Mouse (Mus musculus) liver, embryonic 11.5 days (tissue): ENCODE data around the gene Abcc10. TPM values are rescaled to one million over a fixed set of nuclear protein-coding genes. Genes with fewer than 3 reads are reported as not detected.

Source experiments
- ATAC-seq: fragments of 200-750 bp; cut with Nextera tagmentation; replicated peaks from 2 replicates; pipeline ENCODE4 v1.8.0; 2017; ENCODE audit warnings: moderate number of reproducible peaks, mild to moderate bottlenecking, moderate TSS enrichment, moderate library complexity; ENCODE audit not compliant: low FRiP score
- DNase-seq: peaks from one replicate; pipeline ENCODE4 v3.0.0-alpha.2; 2017; ENCODE audit warnings: low spot score
- H3K27ac ChIP-seq: fragments of 300-500 bp; sonication (generic); 2 replicates; pipeline ENCODE4 v1.5.1; 2014; ENCODE audit warnings: mild to moderate bottlenecking, low read depth, low read length, control low read depth
- H3K27me3 ChIP-seq: fragments of 300-500 bp; sonication (generic); replicated peaks from 2 replicates; pipeline ENCODE4 v1.6.1; 2014; ENCODE audit warnings: low read length, mixed read lengths; ENCODE audit not compliant: control insufficient read depth, insufficient read depth
- H3K36me3 ChIP-seq: fragments of 300-500 bp; sonication (generic); 2 replicates; pipeline ENCODE4 v1.6.1; 2014; ENCODE audit warnings: mild to moderate bottlenecking, low read length, moderate library complexity, mixed read lengths; ENCODE audit not compliant: control insufficient read depth, insufficient read depth
- H3K4me1 ChIP-seq: fragments of 300-500 bp; sonication (generic); replicated peaks from 2 replicates; pipeline ENCODE4 v1.6.1; 2014; ENCODE audit warnings: low read length, mixed read lengths; ENCODE audit not compliant: control insufficient read depth, insufficient read depth
- H3K4me2 ChIP-seq: fragments of 300-500 bp; sonication (generic); 2 replicates; pipeline ENCODE4 v1.6.1; 2014; ENCODE audit warnings: mild to moderate bottlenecking, control low read depth, moderate library complexity
- H3K4me3 ChIP-seq: fragments of 300-500 bp; sonication (generic); 2 replicates; pipeline ENCODE4 v1.5.1; 2014; ENCODE audit warnings: low read depth, low read length, control low read depth
- H3K9ac ChIP-seq: fragments of 300-500 bp; sonication (generic); 2 replicates; pipeline ENCODE4 v1.6.1; 2014; ENCODE audit warnings: low read depth, low read length, control low read depth
- H3K9me3 ChIP-seq: fragments of 300-500 bp; sonication (generic); 2 replicates; pipeline ENCODE4 v1.6.1; 2016; ENCODE audit warnings: low read length, inconsistent platforms, mixed read lengths; ENCODE audit not compliant: control insufficient read depth
- WGBS: fragments of 180-500 bp; shearing (Covaris S2); extraction: QIAGEN DNeasy Blood & Tissue Kit; methylation state at CpG from one replicate; pipeline ENCODE4 v1.1.7; 2014; 5-methylcytosine and 5-hydroxymethylcytosine counted together
- polyA plus RNA-seq: library from polyadenylated mRNA; unstranded; fragments of >200 nt; fragmentation: Nextera tagmentation; extraction: Ambion mirVana; gene quantifications from 2 replicates; pipeline ENCODE4 v1.2.1, GENCODE M21; 2014

The Abcc10 gene
- polyA plus RNA-seq, 1 experiment from 2014 or later, result 4.4 TPM

DNA sequence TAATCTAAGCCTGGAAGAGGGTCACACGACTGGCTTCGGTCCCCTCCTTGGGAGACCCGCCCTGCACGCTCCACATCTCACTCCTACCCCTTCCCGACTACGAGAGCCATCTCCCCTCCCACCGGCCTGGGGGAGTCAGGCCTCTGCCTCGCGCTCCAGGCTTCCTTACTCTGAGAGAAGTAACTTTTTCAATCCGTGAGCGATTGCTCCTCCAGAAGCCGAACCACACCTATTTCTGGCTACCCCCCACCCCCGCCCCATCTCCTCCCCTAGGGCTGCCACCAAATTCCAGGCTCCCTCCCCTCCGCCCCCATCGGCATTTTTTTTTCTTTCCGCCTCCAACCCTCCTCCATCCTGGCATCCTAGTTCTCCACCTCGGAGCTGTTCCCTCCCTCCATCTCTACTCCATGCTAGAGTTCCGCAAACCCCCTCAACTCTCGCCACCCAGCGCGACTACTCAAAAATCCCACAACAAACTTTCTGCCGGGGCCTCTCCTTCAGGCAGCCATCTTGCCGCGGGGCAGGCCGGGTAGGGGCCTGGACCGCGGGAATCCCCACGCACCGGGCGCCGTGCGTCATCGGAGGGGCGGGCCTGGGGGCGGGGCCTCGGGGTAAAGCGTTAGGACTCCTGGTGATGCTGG is 45.5 kb downstream of the Abcc10 start, which contains the start of gene Tjap1:
Tjap1 (minus strand) TSS at position 544 of the 641 bp plus-strand sequence.
- Histone ChIP-seq H3K4me2 (peak within 1 kb of the TSS; percentile 90), H3K36me3 (peaks cover 6% of the 10 kb centered on the region; the same call in 1 of the 2 replicates), H3K4me3 (peak within 1 kb of the TSS; percentile 77), H3K9ac (peak within 1 kb of the TSS; percentile 80), H3K27ac (peak within 1 kb of the TSS; percentile 80), H3K9me3 (no peaks in the 10 kb centered on the region), H3K27me3 (no peaks in the 10 kb centered on the region), H3K4me1 (peaks cover 10% of the 10 kb centered on the region)
- ATAC-seq, result peak; percentile 94
- 0% methylated on average over 37 of the region's 37 CpGs for WGBS
- peak; percentile 89 for DNase-seq

DNA sequence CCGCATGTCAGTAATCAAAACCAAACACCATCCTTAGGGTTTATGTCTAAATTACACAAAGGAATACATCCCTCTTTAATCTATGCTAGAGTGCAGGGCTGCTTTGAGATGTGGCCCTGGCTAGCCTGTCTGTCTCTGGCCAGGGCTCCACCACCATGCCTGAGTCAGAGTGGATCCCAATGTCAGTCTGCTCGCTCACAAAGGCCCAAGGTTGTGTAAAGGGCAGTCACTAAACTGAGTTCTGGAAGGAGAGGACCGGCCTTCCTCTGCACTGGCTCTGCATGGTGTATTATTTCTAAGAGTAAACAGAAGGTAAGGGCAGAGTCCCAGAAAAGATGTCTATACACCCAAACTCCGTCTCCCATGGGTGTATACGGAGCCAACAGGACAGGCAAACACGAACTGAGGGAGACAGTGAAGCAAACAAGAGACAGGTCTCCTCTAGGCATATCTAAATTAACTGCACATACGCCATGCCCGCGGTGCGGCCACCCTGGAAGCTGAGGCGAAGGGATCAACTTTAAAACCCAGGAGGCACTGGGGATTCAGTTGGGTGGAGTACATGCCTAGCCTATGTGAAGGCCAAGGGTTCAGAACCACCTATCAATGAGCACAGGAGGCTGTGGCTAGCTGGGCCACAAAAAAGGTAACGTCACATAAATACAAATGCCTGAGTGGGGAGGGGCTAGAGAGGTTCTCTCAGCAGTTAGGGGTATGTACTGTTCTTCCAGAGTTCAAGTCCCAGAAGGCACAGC is 50.0 kb downstream of the Abcc10 start:
- WGBS, result 88% methylated on average over 12 of the region's 12 CpGs
- Histone ChIP-seq H3K4me2 (no peak overlapping the region), H3K4me3 (no peak overlapping the region), H3K27me3 (no peaks in the 10 kb centered on the region), H3K4me1 (peaks cover 15% of the 10 kb centered on the region), H3K9me3 (no peaks in the 10 kb centered on the region), H3K27ac (no peak overlapping the region), H3K36me3 (peaks cover 8% of the 10 kb centered on the region; the same call in 1 of the 2 replicates), H3K9ac (no peak overlapping the region)
- ATAC-seq, result no peak
- no peak for DNase-seq

- Histone ChIP-seq H3K27ac (no peak overlapping the region), H3K9ac (no peak overlapping the region), H3K27me3 (no peaks in the 10 kb centered on the region), H3K4me3 (no peak overlapping the region), H3K4me1 (peaks cover 15% of the 10 kb centered on the region), H3K4me2 (no peak overlapping the region), H3K9me3 (no peaks in the 10 kb centered on the region), H3K36me3 (peaks cover 8% of the 10 kb centered on the region; the same call in 1 of the 2 replicates)
- DNase-seq (no peak), ATAC-seq (no peak)
- 73% methylated on average over 4 of the region's 4 CpGs for WGBS
Measured at GRCm38 (mm10) chr17:46277586-46277985, 50.6 kb downstream of the Abcc10 start.

DNA sequence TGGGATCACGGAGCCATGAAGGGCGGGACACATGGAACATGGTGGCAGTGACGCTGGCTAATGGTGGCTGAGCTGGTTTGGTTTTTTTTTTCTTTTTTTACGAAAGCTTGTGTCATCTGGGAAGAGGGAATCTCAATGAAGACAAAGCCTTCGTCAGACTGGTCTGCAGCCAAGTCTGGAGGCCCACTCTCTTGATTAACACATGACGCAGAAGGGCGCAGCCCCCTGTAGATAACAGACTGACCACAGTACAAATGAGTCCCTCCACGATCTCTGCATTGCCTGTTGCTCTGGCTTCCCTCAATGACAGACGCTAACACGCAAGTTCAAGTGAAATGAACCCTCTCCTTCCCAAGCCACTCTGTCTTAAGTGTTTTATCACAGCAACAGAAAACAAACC is 52.6 kb downstream of the Abcc10 start:
- peaks cover 10% of the 10 kb centered on the region; the same call in 1 of the 2 replicates for H3K36me3 ChIP-seq
- WGBS, result 68% methylated on average over 10 of the region's 10 CpGs
- H3K4me2 ChIP-seq, result no peak overlapping the region
- H3K9me3 ChIP-seq, result no peaks in the 10 kb centered on the region
- H3K4me1 ChIP-seq, result peaks cover 4% of the 10 kb centered on the region
- H3K4me3 ChIP-seq, result no peak overlapping the region
- no peak for DNase-seq
- H3K9ac ChIP-seq, result no peak overlapping the region
- no peak for ATAC-seq
- H3K27me3 ChIP-seq, result no peaks in the 10 kb centered on the region
- no peak overlapping the region for H3K27ac ChIP-seq

- peaks cover 11% of the 10 kb centered on the region; the same call in 1 of the 2 replicates for H3K36me3 ChIP-seq
- 83% methylated on average over 6 of the region's 6 CpGs for WGBS
Measured at GRCm38 (mm10) chr17:46275034-46275433, 53.1 kb downstream of the Abcc10 start.

GRCm38 (mm10) chr17:46274465-46274864 is 53.7 kb downstream of the Abcc10 start:
- no peak for DNase-seq
- no peaks in the 10 kb centered on the region for H3K27me3 ChIP-seq
- H3K9me3 ChIP-seq, result no peaks in the 10 kb centered on the region
- no peak overlapping the region for H3K9ac ChIP-seq
- WGBS, result 80% methylated on average over 6 of the region's 6 CpGs
- H3K4me2 ChIP-seq, result no peak overlapping the region
- H3K4me3 ChIP-seq, result no peak overlapping the region
- peaks cover 4% of the 10 kb centered on the region for H3K4me1 ChIP-seq
- H3K27ac ChIP-seq, result no peak overlapping the region
- ATAC-seq, result no peak
- H3K36me3 ChIP-seq, result peaks cover 11% of the 10 kb centered on the region; the same call in 1 of the 2 replicates

More at GRCm38 (mm10) chr17:46275034-46275433, 53.1 kb downstream of the Abcc10 start:
- no peak overlapping the region for H3K9ac ChIP-seq
- H3K9me3 ChIP-seq, result no peaks in the 10 kb centered on the region
- ATAC-seq (no peak), DNase-seq (no peak)
- H3K27ac ChIP-seq, result no peak overlapping the region
- peaks cover 4% of the 10 kb centered on the region for H3K4me1 ChIP-seq
- H3K27me3 ChIP-seq, result no peaks in the 10 kb centered on the region
- no peak overlapping the region for H3K4me3 ChIP-seq
- H3K4me2 ChIP-seq, result no peak overlapping the region

DNA sequence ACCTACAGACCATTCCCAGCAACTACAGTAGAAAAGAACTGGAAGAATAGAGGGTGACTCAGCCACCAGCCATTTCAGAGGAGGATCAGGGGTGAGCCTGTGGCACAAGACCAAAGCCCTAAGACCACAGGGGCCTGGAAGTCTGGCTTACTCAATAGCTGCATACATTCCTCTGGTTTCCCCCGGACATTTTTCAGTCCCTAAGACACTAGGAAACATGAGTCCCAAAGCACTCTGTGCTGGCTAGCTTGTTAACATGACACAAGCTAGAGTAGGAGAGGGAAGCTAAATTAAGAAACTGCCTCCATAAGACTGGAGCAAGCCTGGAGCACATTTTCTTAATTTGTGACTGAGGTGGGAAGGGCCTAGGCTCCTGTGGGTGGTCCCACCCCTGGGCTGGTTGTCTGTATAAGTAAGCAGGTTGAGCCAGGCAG is 54.3 kb downstream of the Abcc10 start:
- Histone ChIP-seq H3K27me3 (no peaks in the 10 kb centered on the region), H3K27ac (no peak overlapping the region)
- no peak for ATAC-seq

GRCm38 (mm10) chr17:46272675-46273074 is 55.5 kb downstream of the Abcc10 start:
- Histone ChIP-seq H3K9ac (no peak overlapping the region), H3K9me3 (no peaks in the 10 kb centered on the region), H3K4me1 (peaks cover 4% of the 10 kb centered on the region), H3K27ac (no peak overlapping the region), H3K27me3 (no peaks in the 10 kb centered on the region), H3K4me3 (no peak overlapping the region), H3K36me3 (peaks cover 11% of the 10 kb centered on the region; the same call in 1 of the 2 replicates), H3K4me2 (no peak overlapping the region)
- ATAC-seq (no peak), DNase-seq (no peak)
- WGBS, result 90% methylated on average over 5 of the region's 5 CpGs

More for the DNA sequence above, 54.3 kb downstream of the Abcc10 start:
- H3K4me2 ChIP-seq, result no peak overlapping the region
- no peak overlapping the region for H3K4me3 ChIP-seq
- DNase-seq, result no peak
- no peaks in the 10 kb centered on the region for H3K9me3 ChIP-seq
- no peak overlapping the region for H3K9ac ChIP-seq
- WGBS, result 79% methylated on average over 1 of the region's 1 CpGs
- peaks cover 4% of the 10 kb centered on the region for H3K4me1 ChIP-seq
- H3K36me3 ChIP-seq, result peaks cover 11% of the 10 kb centered on the region; the same call in 1 of the 2 replicates
